Mouse (Mus musculus): ENCODE measurements around the gene Lrrc73. TPM values are rescaled to one million over a fixed set of nuclear protein-coding genes. Genes with fewer than 3 reads are reported as not detected.

Lrrc73 gene
- polyA plus RNA-seq, 1 experiment from 2014 or later: 0.42 TPM

DNA sequence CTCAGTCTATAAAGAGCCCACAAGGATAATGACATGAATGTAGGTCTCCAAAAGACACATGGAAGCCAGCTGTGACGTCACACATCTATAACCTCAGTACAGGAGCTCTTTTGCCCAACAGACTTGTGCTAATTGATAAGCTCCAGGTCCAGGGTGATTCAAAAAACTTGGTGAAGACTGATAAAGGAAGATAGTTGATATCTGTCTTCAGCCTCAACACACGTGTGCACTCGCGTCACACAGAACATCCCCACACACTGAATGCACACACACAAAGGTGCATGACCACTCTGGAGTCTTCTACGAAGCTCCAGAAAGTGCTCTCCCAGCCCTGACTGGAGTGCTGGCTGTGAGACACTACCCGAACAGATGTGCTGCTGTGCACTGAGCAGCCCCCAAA is 16.3 kb upstream of the Lrrc73 start:
- Histone ChIP-seq H3K4me3 (ENCODE audit: low read depth, low read length) (no peak overlapping the region), H3K4me1 (replicated peaks; ENCODE audit: control insufficient read depth, insufficient read depth, low read length) (no peaks in the 10 kb centered on the region), H3K9me3 (ENCODE audit: control insufficient read depth) (no peaks in the 10 kb centered on the region), H3K36me3 (ENCODE audit: control insufficient read depth, insufficient read depth) (peaks cover 76% of the 10 kb centered on the region), H3K27ac (ENCODE audit: low read depth, low read length) (no peak overlapping the region), H3K27me3 (replicated peaks; ENCODE audit: control insufficient read depth, insufficient read depth, low read length) (no peaks in the 10 kb centered on the region), H3K4me2 (replicated peaks; ENCODE audit: low read depth) (no peak overlapping the region), H3K9ac (ENCODE audit: low read depth, low read length) (no peak overlapping the region)
- ATAC-seq: no peak
- no peak for TF ChIP-seq CTCF (IDR thresholded peaks at IDR 0.05; ENCODE audit: low read depth)
- WGBS: 92% methylated on average over 6 of the region's 6 CpGs

DNA sequence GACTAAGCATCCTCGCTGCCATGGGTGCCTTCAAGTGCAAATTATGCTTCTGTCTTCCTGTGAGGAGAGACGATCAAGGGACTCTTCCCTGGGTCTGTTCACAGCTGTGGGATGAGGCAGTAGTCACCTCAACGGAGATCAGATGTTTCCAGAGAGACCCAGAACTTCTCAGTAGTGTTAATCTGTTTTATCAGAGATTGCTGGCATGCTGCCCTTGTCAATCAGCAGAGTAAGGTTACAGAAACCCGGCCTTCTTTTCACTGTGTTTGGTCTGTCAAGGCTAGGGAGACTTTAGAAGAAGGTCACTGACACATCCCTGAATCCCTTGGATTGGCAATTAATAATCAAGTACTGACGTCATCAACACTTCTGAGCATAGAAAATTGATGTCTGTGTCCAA is 15.9 kb upstream of the Lrrc73 start:
- no peak for TF ChIP-seq CTCF (IDR thresholded peaks at IDR 0.05; ENCODE audit: low read depth)
- no peak for ATAC-seq
- Histone ChIP-seq H3K4me3 (ENCODE audit: low read depth, low read length) (no peak overlapping the region), H3K9ac (ENCODE audit: low read depth, low read length) (no peak overlapping the region), H3K27me3 (replicated peaks; ENCODE audit: control insufficient read depth, insufficient read depth, low read length) (no peaks in the 10 kb centered on the region), H3K4me1 (replicated peaks; ENCODE audit: control insufficient read depth, insufficient read depth, low read length) (no peaks in the 10 kb centered on the region), H3K4me2 (replicated peaks; ENCODE audit: low read depth) (no peak overlapping the region), H3K27ac (ENCODE audit: low read depth, low read length) (no peak overlapping the region), H3K9me3 (ENCODE audit: control insufficient read depth) (no peaks in the 10 kb centered on the region), H3K36me3 (ENCODE audit: control insufficient read depth, insufficient read depth) (peaks cover 80% of the 10 kb centered on the region)
- 87% methylated on average over 5 of the region's 5 CpGs for WGBS

DNA sequence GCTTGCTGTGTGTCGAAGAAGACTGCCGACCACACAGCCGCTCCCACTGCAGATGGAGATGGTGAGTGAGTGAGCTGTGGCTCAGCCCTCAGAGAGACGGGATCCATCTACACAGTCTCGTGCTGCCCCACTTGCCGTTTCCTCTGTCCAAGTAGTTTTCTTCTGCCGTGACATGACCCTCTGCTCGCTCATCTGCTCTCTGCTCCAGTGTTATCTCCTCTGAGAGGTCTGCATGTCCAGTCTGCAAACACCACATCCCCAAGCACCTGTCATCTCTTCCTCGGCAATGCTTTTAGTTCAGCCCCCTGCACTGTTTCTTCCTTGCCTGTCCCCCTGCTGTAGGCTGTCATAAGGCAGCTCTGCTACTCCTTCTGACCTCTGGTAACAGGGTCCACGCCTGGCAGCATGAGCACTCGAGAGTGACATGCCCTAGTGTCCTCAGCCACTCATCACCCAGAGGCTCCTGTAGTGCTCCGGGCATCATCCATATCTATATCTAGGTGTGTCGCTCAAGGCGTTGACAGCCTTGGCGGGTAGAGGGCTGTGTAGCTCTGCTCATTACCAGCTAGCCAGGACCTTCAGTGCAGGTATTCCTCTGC is 13.7 kb upstream of the Lrrc73 start:
- Histone ChIP-seq H3K27ac (ENCODE audit: low read depth, low read length) (no peak overlapping the region), H3K4me1 (replicated peaks; ENCODE audit: control insufficient read depth, insufficient read depth, low read length) (no peaks in the 10 kb centered on the region), H3K36me3 (ENCODE audit: control insufficient read depth, insufficient read depth) (peaks cover 75% of the 10 kb centered on the region), H3K4me2 (replicated peaks; ENCODE audit: low read depth) (no peak overlapping the region), H3K9ac (ENCODE audit: low read depth, low read length) (no peak overlapping the region), H3K27me3 (replicated peaks; ENCODE audit: control insufficient read depth, insufficient read depth, low read length) (no peaks in the 10 kb centered on the region), H3K4me3 (ENCODE audit: low read depth, low read length) (no peak overlapping the region), H3K9me3 (ENCODE audit: control insufficient read depth) (no peaks in the 10 kb centered on the region)
- 88% methylated on average over 15 of the region's 15 CpGs for WGBS
- no peak for ATAC-seq
- no peak for TF ChIP-seq CTCF (IDR thresholded peaks at IDR 0.05; ENCODE audit: low read depth)

DNA sequence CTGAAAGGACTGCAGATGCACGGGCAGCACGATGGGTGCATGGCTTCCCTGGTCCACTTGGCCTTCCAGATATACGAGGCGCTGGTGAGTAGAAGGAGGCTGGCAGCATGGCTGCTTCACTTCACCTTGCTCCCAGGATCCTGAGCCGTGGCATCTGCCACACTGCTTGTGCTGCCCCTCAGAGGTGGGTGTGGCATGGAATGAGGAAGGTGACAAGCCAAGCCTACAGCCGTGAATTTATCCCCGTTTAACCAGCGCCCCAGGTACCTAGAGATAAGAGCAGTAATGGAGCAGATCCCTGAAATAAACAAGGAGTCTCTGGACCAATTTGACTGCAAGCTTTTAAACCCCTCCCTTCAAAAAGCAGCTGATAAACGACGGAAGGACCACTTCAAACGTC is 11.9 kb upstream of the Lrrc73 start:
- H3K36me3 ChIP-seq (ENCODE audit: control insufficient read depth, insufficient read depth): peaks cover 79% of the 10 kb centered on the region

DNA sequence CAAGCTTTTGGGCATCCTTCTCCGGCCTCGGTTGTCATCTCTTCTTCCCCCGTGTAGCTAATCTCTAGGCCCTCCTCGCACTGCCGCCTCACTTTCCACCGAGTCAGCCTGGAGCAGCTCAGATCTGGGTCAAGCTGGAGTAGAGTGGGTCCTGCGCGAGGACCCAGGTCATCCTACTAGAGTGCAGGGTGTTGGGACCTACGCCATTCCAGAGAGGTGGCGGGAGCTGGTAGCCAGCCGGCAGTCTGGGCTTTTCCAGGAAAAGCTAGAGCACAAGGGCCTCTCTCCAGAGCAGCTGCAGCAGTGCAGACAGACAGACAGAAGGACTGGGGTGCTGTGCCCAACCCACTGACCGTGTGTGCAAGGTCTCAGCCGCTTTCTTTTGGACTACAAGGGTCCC is 11.1 kb upstream of the Lrrc73 start:
- H3K4me3 ChIP-seq (ENCODE audit: low read depth, low read length): no peak overlapping the region
- no peak for ATAC-seq
- no peaks in the 10 kb centered on the region for H3K9me3 ChIP-seq (ENCODE audit: control insufficient read depth)
- TF ChIP-seq CTCF (IDR thresholded peaks at IDR 0.05; ENCODE audit: low read depth): no peak
- no peak overlapping the region for H3K9ac ChIP-seq (ENCODE audit: low read depth, low read length)
- 90% methylated on average over 13 of the region's 13 CpGs for WGBS
- H3K4me2 ChIP-seq (replicated peaks; ENCODE audit: low read depth): no peak overlapping the region
- peaks cover 71% of the 10 kb centered on the region for H3K36me3 ChIP-seq (ENCODE audit: control insufficient read depth, insufficient read depth)
- H3K27me3 ChIP-seq (replicated peaks; ENCODE audit: control insufficient read depth, insufficient read depth, low read length): no peaks in the 10 kb centered on the region
- no peak overlapping the region for H3K27ac ChIP-seq (ENCODE audit: low read depth, low read length)
- peaks cover 4% of the 10 kb centered on the region; the same call in 1 of the 2 replicates for H3K4me1 ChIP-seq (replicated peaks; ENCODE audit: control insufficient read depth, insufficient read depth, low read length)

More for the DNA sequence above, 11.9 kb upstream of the Lrrc73 start:
- no peak for ATAC-seq
- Histone ChIP-seq H3K4me1 (replicated peaks; ENCODE audit: control insufficient read depth, insufficient read depth, low read length) (no peaks in the 10 kb centered on the region), H3K27me3 (replicated peaks; ENCODE audit: control insufficient read depth, insufficient read depth, low read length) (no peaks in the 10 kb centered on the region), H3K27ac (ENCODE audit: low read depth, low read length) (no peak overlapping the region), H3K4me3 (ENCODE audit: low read depth, low read length) (no peak overlapping the region), H3K9me3 (ENCODE audit: control insufficient read depth) (no peaks in the 10 kb centered on the region), H3K9ac (ENCODE audit: low read depth, low read length) (no peak overlapping the region), H3K4me2 (replicated peaks; ENCODE audit: low read depth) (no peak overlapping the region)
- 55% methylated on average over 11 of the region's 11 CpGs for WGBS
- no peak for TF ChIP-seq CTCF (IDR thresholded peaks at IDR 0.05; ENCODE audit: low read depth)

DNA sequence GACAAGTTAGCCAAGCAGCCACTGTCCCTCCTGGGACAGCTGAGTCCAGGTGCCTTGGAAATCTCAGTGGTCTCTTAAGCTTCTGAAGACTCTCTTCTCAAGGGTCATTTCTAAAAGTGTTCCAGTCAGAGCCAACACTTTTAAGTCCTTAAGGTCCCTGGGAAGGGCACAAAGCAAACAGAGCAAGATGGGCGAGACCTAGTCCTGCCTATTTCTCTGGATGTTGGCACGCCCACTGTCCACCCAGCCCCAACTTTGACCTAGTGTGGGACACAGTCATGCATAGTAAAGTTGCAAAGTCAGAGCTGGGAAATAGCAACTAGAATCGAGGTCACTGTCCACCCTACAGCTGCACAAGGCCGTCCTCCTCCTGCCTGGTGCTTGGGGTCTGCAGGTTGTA is 10.3 kb upstream of the Lrrc73 start:
- Histone ChIP-seq H3K4me1 (replicated peaks; ENCODE audit: control insufficient read depth, insufficient read depth, low read length) (peaks cover 4% of the 10 kb centered on the region; the same call in 1 of the 2 replicates), H3K27me3 (replicated peaks; ENCODE audit: control insufficient read depth, insufficient read depth, low read length) (no peaks in the 10 kb centered on the region), H3K9me3 (ENCODE audit: control insufficient read depth) (no peaks in the 10 kb centered on the region), H3K4me2 (replicated peaks; ENCODE audit: low read depth) (no peak overlapping the region), H3K4me3 (ENCODE audit: low read depth, low read length) (no peak overlapping the region), H3K9ac (ENCODE audit: low read depth, low read length) (no peak overlapping the region), H3K36me3 (ENCODE audit: control insufficient read depth, insufficient read depth) (peaks cover 64% of the 10 kb centered on the region), H3K27ac (ENCODE audit: low read depth, low read length) (no peak overlapping the region; the same call in 1 of the 2 replicates)
- 68% methylated on average over 4 of the region's 4 CpGs for WGBS
- TF ChIP-seq CTCF (IDR thresholded peaks at IDR 0.05; ENCODE audit: low read depth): no peak
- ATAC-seq: no peak
